ENCODE assay signal across 11 mouse cellular contexts in genomic region chr2:113539076-113539446, GRCm38 (mm10).
DNase-seq lines count a peak whose midpoint lies in the region; ATAC-seq and TF ChIP-seq lines count a peak whose summit lies in the region.
"Had no signal": no experiment of that assay in that cellular context is flagged by ENCODE, and none has a peak within 500 bp of the region (broad histone marks: within the 10 kb centered on the region; RNA-seq: fewer than 3 reads in every experiment).

No protein-coding gene starts in this region.

- no peak overlapping the region for H3K4me3 ChIP-seq in heart, embryonic 13.5 days
- no peak overlapping the region for H3K4me3 ChIP-seq in lung, embryonic 14.5 days (ENCODE audit: low read depth, low read length)
- H3K4me3 ChIP-seq in limb, embryonic 10.5 days = no peak overlapping the region
- no peak overlapping the region for H3K4me3 ChIP-seq in stomach, postnatal 0 days (ENCODE audit: low read depth, low read length)
- H3K4me3 ChIP-seq: heart, embryonic 12.5 days; neural tube, embryonic 15.5 days had no signal

- WGBS in heart, embryonic 13.5 days = 20% methylated on average over 4 of the region's 4 CpGs
- WGBS in lung, embryonic 14.5 days = 41% methylated on average over 4 of the region's 4 CpGs
- WGBS in limb, embryonic 10.5 days = 52% methylated on average over 4 of the region's 4 CpGs
- WGBS in stomach, postnatal 0 days = 38% methylated on average over 4 of the region's 4 CpGs

- 0 out of 2 replicates have a peak, but pooled peaks cover 3% of the 10 kb centered on the region for H3K27me3 ChIP-seq in heart, embryonic 13.5 days (replicated peaks)
- H3K27me3 ChIP-seq in lung, embryonic 14.5 days (ENCODE audit: insufficient read depth, low read length) = no peaks in the 10 kb centered on the region
- H3K27me3 ChIP-seq in limb, embryonic 10.5 days (ENCODE audit: low read depth, poor library complexity, severe bottlenecking) = no peaks in the 10 kb centered on the region
- no peaks in the 10 kb centered on the region for H3K27me3 ChIP-seq in stomach, postnatal 0 days (ENCODE audit: control insufficient read depth, insufficient read depth, low read length)
- H3K27me3 ChIP-seq: heart, embryonic 12.5 days; neural tube, embryonic 15.5 days had no signal

- TF ChIP-seq CTCF in lung, embryonic 14.5 days (IDR thresholded peaks at IDR 0.05; ENCODE audit: low read depth) = no peak
- no peak; the same call in 1 of the 2 replicates for TF ChIP-seq CTCF in stomach, postnatal 0 days (IDR thresholded peaks at IDR 0.05; ENCODE audit: low read depth)

- H3K27ac ChIP-seq in heart, embryonic 13.5 days (replicated peaks) = peak overlapping the region; percentile 41; the same call in 1 of the 2 replicates
- no peak overlapping the region for H3K27ac ChIP-seq in lung, embryonic 14.5 days (ENCODE audit: low read depth)
- H3K27ac ChIP-seq in limb, embryonic 10.5 days = peak overlapping the region; percentile 78
- H3K27ac ChIP-seq in stomach, postnatal 0 days (replicated peaks) = no peak overlapping the region; the same call in 1 of the 2 replicates
- H3K27ac ChIP-seq: macrophage; neural tube, embryonic 15.5 days had no signal

- peaks cover 33% of the 10 kb centered on the region for H3K4me1 ChIP-seq in heart, embryonic 13.5 days
- 0 out of 2 replicates have a peak, but pooled peaks cover 3% of the 10 kb centered on the region for H3K4me1 ChIP-seq in lung, embryonic 14.5 days (ENCODE audit: insufficient read depth)
- H3K4me1 ChIP-seq in limb, embryonic 10.5 days = peaks cover 40% of the 10 kb centered on the region
- H3K4me1 ChIP-seq in stomach, postnatal 0 days (replicated peaks; ENCODE audit: control insufficient read depth, insufficient read depth) = no peaks in the 10 kb centered on the region

- no peak overlapping the region for H3K9ac ChIP-seq in heart, embryonic 13.5 days
- no peak overlapping the region for H3K9ac ChIP-seq in lung, embryonic 14.5 days
- H3K9ac ChIP-seq in stomach, postnatal 0 days (ENCODE audit: low read length) = no peak overlapping the region
- H3K9ac ChIP-seq: heart, embryonic 12.5 days; neural tube, embryonic 15.5 days had no signal

- H3K4me2 ChIP-seq in heart, embryonic 13.5 days = peak overlapping the region; percentile 20; the same call in 1 of the 2 replicates
- no peak overlapping the region for H3K4me2 ChIP-seq in lung, embryonic 14.5 days
- H3K4me2 ChIP-seq in stomach, postnatal 0 days (replicated peaks; ENCODE audit: low read depth) = no peak overlapping the region
- H3K4me2 ChIP-seq: heart, embryonic 12.5 days; neural tube, embryonic 15.5 days had no signal

- TF ChIP-seq EP300 in stomach, postnatal 0 days (optimal IDR thresholded peaks at IDR 0.05) = no peak

- no peak for DNase-seq in heart, postnatal 25 days (ENCODE audit: low spot score)
- DNase-seq in lung, embryonic 14.5 days = peak; percentile 20
- DNase-seq in lung, postnatal 14 days = no peak
- no peak for DNase-seq in limb, embryonic 10.5 days (ENCODE audit: low spot score)
- no peak for DNase-seq in stomach, postnatal 0 days (ENCODE audit: low spot score)

- no peak for ATAC-seq in heart, embryonic 13.5 days (ENCODE audit: extremely low read depth, insufficient number of reproducible peaks, low FRiP score, low TSS enrichment)
- no peak for ATAC-seq in lung, embryonic 14.5 days (ENCODE audit: insufficient read depth)
- peak; percentile 24; the same call in 1 of the 2 replicates for ATAC-seq in stomach, postnatal 0 days (ENCODE audit: low FRiP score, low TSS enrichment)
- ATAC-seq in megakaryocyte, adult 5-6 weeks (ENCODE audit: poor library complexity, severe bottlenecking) = no peak
- ATAC-seq in inflammation-experienced regulatory T-cells, adult 6 months = no peak

- no peaks in the 10 kb centered on the region for H3K9me3 ChIP-seq in heart, embryonic 13.5 days
- H3K9me3 ChIP-seq in lung, embryonic 14.5 days (ENCODE audit: low read depth, low read length) = no peaks in the 10 kb centered on the region
- no peaks in the 10 kb centered on the region for H3K9me3 ChIP-seq in limb, embryonic 10.5 days (replicated peaks)
- no peaks in the 10 kb centered on the region for H3K9me3 ChIP-seq in stomach, postnatal 0 days (ENCODE audit: control insufficient read depth, low read length)
- H3K9me3 ChIP-seq: heart, embryonic 12.5 days; neural tube, embryonic 15.5 days had no signal

- intact Hi-C loops in heart, postnatal 25 days (cut with DNase I) = loop anchor here (5.0 kb wide), 1 partner anchor 268 kb away; no protein-coding TSS in a partner anchor

- no peaks in the 10 kb centered on the region for H3K36me3 ChIP-seq in heart, embryonic 13.5 days
- no peaks in the 10 kb centered on the region for H3K36me3 ChIP-seq in lung, embryonic 14.5 days (ENCODE audit: insufficient read depth)
- no peaks in the 10 kb centered on the region for H3K36me3 ChIP-seq in limb, embryonic 10.5 days
- no peaks in the 10 kb centered on the region for H3K36me3 ChIP-seq in stomach, postnatal 0 days (ENCODE audit: control insufficient read depth, insufficient read depth, low read length)
- H3K36me3 ChIP-seq: heart, embryonic 12.5 days; neural tube, embryonic 15.5 days had no signal

Comparison
In these comparisons a context has a peak if more than half of its experiments do, and no peak if none do; other contexts are left out.
1. H3K27ac ChIP-seq: peak in heart, embryonic 13.5 days (single experiment) and limb, embryonic 10.5 days (single experiment); none in lung, embryonic 14.5 days (single experiment) and stomach, postnatal 0 days (single experiment).